Mouse (Mus musculus) v-Abl transformed pro-B cells (cell line): ENCODE measurements around the gene Hs3st2.

Source experiments
- in situ Hi-C, 2 experiments: fragments of 400-800 bp; cut with MboI; formaldehyde crosslinking; loops; one replicate each; pipeline ENCODE4 v1.15.1; 2025; ENCODE audit not compliant: unreplicated experiment in 2 of 2

Gene Hs3st2

GRCm38 (mm10) chr7:121533639-121534038, 142.0 kb downstream of the Hs3st2 start:
- in situ Hi-C loops = no loop called here

GRCm38 (mm10) chr7:121534386-121534785, 142.7 kb downstream of the Hs3st2 start:
- in situ Hi-C loops = no loop called here

GRCm38 (mm10) chr7:121535987-121536386, 144.3 kb downstream of the Hs3st2 start:
- in situ Hi-C loops = no loop called here

- in situ Hi-C loops = no loop called here
Measured at GRCm38 (mm10) chr7:121539405-121540275, 148.0 kb downstream of the Hs3st2 start.

GRCm38 (mm10) chr7:121542458-121542857, 150.8 kb downstream of the Hs3st2 start:
- in situ Hi-C loops = no loop called here

- in situ Hi-C loops = loop anchor here in 1 of 2 experiments (10.0 kb wide), 1 partner anchor 395 kb away; no protein-coding TSS in a partner anchor
Measured at GRCm38 (mm10) chr7:121549329-121550022, 157.8 kb downstream of the Hs3st2 start.
